Mouse (Mus musculus): ENCODE measurements around the gene Marf1. TPM values are rescaled to one million over a fixed set of nuclear protein-coding genes. Genes with fewer than 3 reads are reported as not detected.
"Not testable (repeated sequence)": the region's sequence is repeated elsewhere in the genome, so short reads cannot be mapped to it uniquely, and the experiment has no call there.

The Marf1 gene
- polyA plus RNA-seq, 1 experiment, result 8.2 TPM

DNA sequence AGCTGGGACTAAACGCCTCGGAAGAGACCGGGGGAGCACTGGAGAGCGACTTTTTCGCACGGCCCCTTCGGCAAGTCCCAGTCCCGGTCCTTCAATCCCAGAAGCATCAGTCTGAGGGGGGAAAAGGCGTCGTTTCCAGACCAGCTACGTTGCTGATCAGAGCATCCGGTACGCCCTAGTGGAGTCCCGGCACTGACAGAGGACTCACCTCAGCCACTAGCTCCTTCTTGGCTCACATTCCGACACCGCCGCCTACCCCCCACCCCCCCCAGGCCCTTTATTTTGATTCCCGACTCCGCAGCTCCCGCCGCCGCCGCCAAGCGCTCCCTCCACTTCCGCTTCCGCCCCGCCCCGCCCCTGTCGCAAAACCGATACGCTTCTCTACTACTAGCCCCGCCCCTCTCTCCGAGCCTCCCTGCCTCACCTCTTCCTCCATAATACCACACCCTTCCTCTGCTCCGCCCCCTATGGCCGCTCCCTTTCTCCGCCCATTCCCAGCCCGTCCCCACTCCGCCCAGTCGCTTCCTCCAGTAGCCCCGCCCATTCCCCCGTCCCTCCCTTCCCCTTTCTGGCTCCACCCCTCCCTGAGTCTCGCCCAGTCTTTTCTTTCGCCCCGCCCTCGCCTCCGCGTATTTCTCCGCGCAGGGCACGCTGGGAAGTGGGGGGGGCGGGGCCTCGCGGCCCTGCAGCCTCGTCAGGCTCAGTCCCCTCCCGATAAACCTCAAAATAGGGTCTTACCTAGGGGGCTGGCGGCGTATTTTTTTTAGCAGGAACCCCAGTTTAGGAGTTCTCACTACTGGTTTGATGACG is 4.0 kb downstream of the Marf1 start:
- no peaks in the 10 kb centered on the region for H3K27me3 ChIP-seq (ENCODE audit: control insufficient read depth, insufficient read depth, insufficient read length)
- peaks cover 40% of the 10 kb centered on the region for H3K79me2 ChIP-seq (ENCODE audit: control insufficient read depth, insufficient read depth)
- H3K36me3 ChIP-seq (ENCODE audit: control insufficient read depth, insufficient read depth), result no peaks in the 10 kb centered on the region
- peak overlapping the region; percentile 77 for H3K4me3 ChIP-seq
- no peak for TF ChIP-seq CEBPB (IDR thresholded peaks at IDR 0.05; ENCODE audit: insufficient read depth, poor library complexity, severe bottlenecking)
- TF ChIP-seq POLR2AphosphoS2 (IDR thresholded peaks at IDR 0.05; ENCODE audit: insufficient read length, low read depth), result peak; percentile 52
- peak; percentile 63 for TF ChIP-seq POLR2A (IDR thresholded peaks at IDR 0.05; ENCODE audit: insufficient read length, low read depth)
- TF ChIP-seq USF1 (IDR thresholded peaks at IDR 0.05; ENCODE audit: low read depth), result no peak
- H3ac ChIP-seq (ENCODE audit: control insufficient read depth, insufficient read length), result peak overlapping the region; percentile 4
- peak overlapping the region; percentile 99 for H3K4me2 ChIP-seq (ENCODE audit: low read depth)

DNA sequence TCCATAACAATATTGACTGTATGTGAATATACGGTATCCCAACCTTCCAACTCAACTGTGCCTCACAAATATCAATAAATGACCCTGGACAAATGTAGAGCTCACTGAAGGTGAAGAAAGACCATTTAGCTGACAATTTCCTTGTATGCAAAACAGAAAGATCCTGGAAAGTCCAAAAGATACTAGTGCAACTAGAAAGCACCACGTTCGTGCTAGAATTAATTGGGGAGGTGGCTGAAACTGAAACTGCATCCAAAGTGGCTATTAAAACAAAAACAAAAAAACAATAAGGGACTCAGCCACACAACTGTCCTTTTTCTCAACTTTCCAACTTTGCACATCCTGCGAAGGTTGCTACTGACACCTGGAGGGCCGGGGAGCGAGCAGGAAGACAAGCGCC is 4.6 kb downstream of the Marf1 start:
- TF ChIP-seq TCF3 (IDR thresholded peaks at IDR 0.05; ENCODE audit: insufficient read length, low read depth), result no peak
- no peak for TF ChIP-seq CEBPB (IDR thresholded peaks at IDR 0.05; ENCODE audit: insufficient read depth, poor library complexity, severe bottlenecking)
- TF ChIP-seq REST (IDR thresholded peaks at IDR 0.05; ENCODE audit: insufficient read depth, insufficient read length), result no peak
- TF ChIP-seq USF1 (IDR thresholded peaks at IDR 0.05; ENCODE audit: low read depth), result no peak
- TF ChIP-seq MAX (IDR thresholded peaks at IDR 0.05; ENCODE audit: low read depth), result no peak
- TF ChIP-seq SRF (IDR thresholded peaks at IDR 0.05; ENCODE audit: control insufficient read depth, insufficient read length, low read depth), result no peak
- TF ChIP-seq MYOD1 (IDR thresholded peaks at IDR 0.05; ENCODE audit: control insufficient read depth in 1 of 3, insufficient read length in 2 of 3, low read depth in 2 of 3), result no peak
- TF ChIP-seq POLR2A (IDR thresholded peaks at IDR 0.05; ENCODE audit: insufficient read length, low read depth), result no peak
- no peak for TF ChIP-seq TCF12 (IDR thresholded peaks at IDR 0.05; ENCODE audit: insufficient read depth, poor library complexity, severe bottlenecking)
- no peak for TF ChIP-seq POLR2AphosphoS2 (IDR thresholded peaks at IDR 0.05; ENCODE audit: insufficient read length, low read depth)
- no peak for TF ChIP-seq E2F4 (IDR thresholded peaks at IDR 0.05; ENCODE audit: insufficient read depth)
- Histone ChIP-seq H3K27me3 (ENCODE audit: control insufficient read depth, insufficient read depth, insufficient read length) (no peaks in the 10 kb centered on the region), H3K4me2 (ENCODE audit: low read depth) (peak overlapping the region; percentile 99)

DNA sequence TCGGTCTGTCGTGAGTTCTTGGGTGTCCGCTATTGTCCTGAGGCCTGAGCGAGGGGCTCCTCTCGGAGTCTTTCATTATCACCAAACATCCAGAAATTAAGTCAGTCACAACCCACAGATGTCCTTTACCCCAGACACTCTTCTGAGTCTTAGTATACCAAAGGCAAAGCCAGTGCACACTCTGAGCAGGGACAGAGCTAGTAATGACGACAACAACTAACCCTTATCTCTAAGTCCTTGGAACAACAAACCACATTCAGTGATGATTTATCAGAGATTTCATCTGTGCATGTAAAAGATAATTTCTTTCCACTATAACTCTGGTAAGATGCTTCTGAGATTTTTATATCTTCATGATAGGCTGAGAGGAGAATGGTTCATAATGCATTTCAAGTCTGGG is 6.8 kb downstream of the Marf1 start:
- Histone ChIP-seq H3K36me3 (ENCODE audit: control insufficient read depth, insufficient read depth) (no peaks in the 10 kb centered on the region), H3ac (ENCODE audit: control insufficient read depth, insufficient read length) (no peak overlapping the region), H3K4me2 (ENCODE audit: low read depth) (no peak overlapping the region), H3K27me3 (ENCODE audit: control insufficient read depth, insufficient read depth, insufficient read length) (no peaks in the 10 kb centered on the region), H3K79me2 (ENCODE audit: control insufficient read depth, insufficient read depth) (peaks cover 31% of the 10 kb centered on the region), H3K4me3 (no peak overlapping the region)
- TF ChIP-seq REST (IDR thresholded peaks at IDR 0.05; ENCODE audit: insufficient read depth, insufficient read length) (no peak), MYOD1 (IDR thresholded peaks at IDR 0.05; ENCODE audit: control insufficient read depth in 1 of 3, insufficient read length in 2 of 3, low read depth in 2 of 3) (no peak), POLR2AphosphoS2 (IDR thresholded peaks at IDR 0.05; ENCODE audit: insufficient read length, low read depth) (no peak), TCF3 (IDR thresholded peaks at IDR 0.05; ENCODE audit: insufficient read length, low read depth) (no peak), POLR2A (IDR thresholded peaks at IDR 0.05; ENCODE audit: insufficient read length, low read depth) (no peak), SRF (IDR thresholded peaks at IDR 0.05; ENCODE audit: control insufficient read depth, insufficient read length, low read depth) (no peak)

More for the DNA sequence above, 4.6 kb downstream of the Marf1 start:
- Histone ChIP-seq H3K4me3 (peak overlapping the region; percentile 77), H3ac (ENCODE audit: control insufficient read depth, insufficient read length) (peak overlapping the region; percentile 4), H3K79me2 (ENCODE audit: control insufficient read depth, insufficient read depth) (peaks cover 35% of the 10 kb centered on the region), H3K36me3 (ENCODE audit: control insufficient read depth, insufficient read depth) (no peaks in the 10 kb centered on the region)

DNA sequence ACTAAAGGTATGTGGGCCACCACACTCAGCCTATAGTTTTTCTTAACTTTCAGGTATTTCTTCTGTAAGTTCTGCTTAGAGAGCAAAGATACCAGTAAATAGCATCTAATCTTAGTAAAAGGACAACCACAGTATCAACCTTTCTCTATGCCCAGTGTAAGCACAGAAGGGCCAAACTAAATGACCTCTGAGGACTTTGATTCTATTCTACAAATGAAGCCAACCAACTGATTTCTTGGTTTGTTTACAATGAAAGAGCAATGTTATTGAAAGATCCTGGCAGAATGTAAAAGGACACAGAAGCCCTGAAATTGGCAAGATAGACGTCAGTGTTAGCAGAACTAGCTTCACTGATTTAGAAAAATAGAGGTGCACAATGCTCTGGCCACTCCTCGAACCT is 7.5 kb downstream of the Marf1 start:
- H3K4me3 ChIP-seq; H3K27me3 ChIP-seq (ENCODE audit: control insufficient read depth, insufficient read depth, insufficient read length); H3K4me2 ChIP-seq (ENCODE audit: low read depth); H3ac ChIP-seq (ENCODE audit: control insufficient read depth, insufficient read length); H3K36me3 ChIP-seq (ENCODE audit: control insufficient read depth, insufficient read depth): not testable (repeated sequence)
- peaks cover 31% of the 10 kb centered on the region for H3K79me2 ChIP-seq (ENCODE audit: control insufficient read depth, insufficient read depth)

DNA sequence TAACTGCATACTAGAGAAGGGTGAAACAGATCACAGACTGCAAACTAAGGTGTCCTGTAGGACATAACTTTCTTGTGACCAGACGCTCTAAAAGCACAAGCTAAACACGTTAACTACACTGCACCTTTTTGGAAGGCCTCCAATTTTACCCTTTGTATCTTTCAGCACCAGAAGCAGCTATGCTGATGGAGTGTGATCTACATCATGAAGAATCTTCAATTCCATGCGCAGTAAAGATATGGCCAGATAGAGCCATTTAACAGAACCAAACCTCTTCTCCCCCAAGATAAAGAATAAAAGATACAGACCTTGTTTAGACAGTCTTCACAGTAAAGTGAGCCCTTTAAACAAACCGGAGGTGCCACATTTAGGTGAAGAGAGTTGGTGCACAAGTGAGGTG is 11.4 kb downstream of the Marf1 start:
- Histone ChIP-seq H3K4me3 (no peak overlapping the region), H3K4me2 (ENCODE audit: low read depth) (no peak overlapping the region), H3K36me3 (ENCODE audit: control insufficient read depth, insufficient read depth) (peaks cover 20% of the 10 kb centered on the region), H3K27me3 (ENCODE audit: control insufficient read depth, insufficient read depth, insufficient read length) (no peaks in the 10 kb centered on the region), H3ac (ENCODE audit: control insufficient read depth, insufficient read length) (no peak overlapping the region), H3K79me2 (ENCODE audit: control insufficient read depth, insufficient read depth) (peaks cover 9% of the 10 kb centered on the region)
- TF ChIP-seq POLR2A (IDR thresholded peaks at IDR 0.05; ENCODE audit: insufficient read length, low read depth), result no peak
- no peak for TF ChIP-seq TCF12 (IDR thresholded peaks at IDR 0.05; ENCODE audit: insufficient read depth, poor library complexity, severe bottlenecking)

- TF ChIP-seq USF1 (IDR thresholded peaks at IDR 0.05; ENCODE audit: low read depth), result no peak
- no peak for TF ChIP-seq MYOD1 (IDR thresholded peaks at IDR 0.05; ENCODE audit: control insufficient read depth in 1 of 3, insufficient read length in 2 of 3, low read depth in 2 of 3)
- TF ChIP-seq MAX (IDR thresholded peaks at IDR 0.05; ENCODE audit: low read depth), result no peak
- TF ChIP-seq CEBPB (IDR thresholded peaks at IDR 0.05; ENCODE audit: insufficient read depth, poor library complexity, severe bottlenecking), result no peak
- TF ChIP-seq MYOG (IDR thresholded peaks at IDR 0.05; ENCODE audit: control insufficient read depth in 1 of 3, insufficient read depth in 1 of 3, insufficient read length in 2 of 3, low read depth in 2 of 3), result no peak
- no peak for TF ChIP-seq SRF (IDR thresholded peaks at IDR 0.05; ENCODE audit: control insufficient read depth, insufficient read length, low read depth)
- TF ChIP-seq POLR2A (IDR thresholded peaks at IDR 0.05; ENCODE audit: insufficient read length, low read depth), result no peak
- TF ChIP-seq TCF3 (IDR thresholded peaks at IDR 0.05; ENCODE audit: insufficient read length, low read depth), result no peak
- TF ChIP-seq POLR2AphosphoS2 (IDR thresholded peaks at IDR 0.05; ENCODE audit: insufficient read length, low read depth), result no peak
- no peaks in the 10 kb centered on the region for H3K27me3 ChIP-seq (ENCODE audit: control insufficient read depth, insufficient read depth, insufficient read length)
- H3K79me2 ChIP-seq (ENCODE audit: control insufficient read depth, insufficient read depth), result no peaks in the 10 kb centered on the region
- no peak overlapping the region for H3ac ChIP-seq (ENCODE audit: control insufficient read depth, insufficient read length)
- no peak overlapping the region for H3K4me2 ChIP-seq (ENCODE audit: low read depth)
- H3K4me3 ChIP-seq, result no peak overlapping the region
- H3K36me3 ChIP-seq (ENCODE audit: control insufficient read depth, insufficient read depth), result peaks cover 41% of the 10 kb centered on the region
Measured at GRCm38 (mm10) chr16:14147712-14148111, 15.4 kb downstream of the Marf1 start.

Measured in myocyte (in vitro differentiated cells).